Mouse (Mus musculus) left cerebral cortex, adult 2 months (tissue): ENCODE measurements around the gene Ets1. TPM values are rescaled to one million over a fixed set of nuclear protein-coding genes. Genes with fewer than 3 reads are reported as not detected.

ENCODE experiments used
- DNase-seq, 2 experiments: peaks; one replicate each; pipeline ENCODE4 v3.0.0; 2021 to 2022; ENCODE audit warnings: low spot score in 2 of 2, mixed read lengths in 1 of 2; ENCODE audit errors: extremely low spot score in 1 of 2
- H3K27ac ChIP-seq: fragments of 200-600 bp; 2 replicates; pipeline ENCODE4 v1.8.1; 2022
- H3K4me3 ChIP-seq: fragments of 200-600 bp; 2 replicates; pipeline ENCODE4 v1.8.1; 2022
- CTCF ChIP-seq: fragments of 200-600 bp; IDR thresholded peaks from 2 replicates; pipeline ENCODE4 v1.8.1; 2022; ENCODE audit warnings: antibody characterized with exemption, mild to moderate bottlenecking, moderate library complexity
- intact Hi-C: fragments of 180-260 bp; cut with DNase I; formaldehyde crosslinking; loops from one replicate; pipeline ENCODE4 v1.15.1; 2025
- total RNA-seq, 2 experiments: library from RNA; stranded (reverse); gene quantifications; 2 replicates each; pipeline ENCODE4 v1.2.3; 2021

The Ets1 gene
- total RNA-seq, 2 experiments from 2014 or later: 7.8 to 11.2 TPM

GRCm38 (mm10) chr9:32692944-32693343 is 56.9 kb downstream of the Ets1 start:
- no peak for TF ChIP-seq CTCF
- intact Hi-C loops: no loop called here

GRCm38 (mm10) chr9:32693411-32693810 is 57.4 kb downstream of the Ets1 start:
- Histone ChIP-seq H3K4me3 (no peak overlapping the region), H3K27ac (no peak overlapping the region)
- no peak for DNase-seq
- intact Hi-C loops: no loop called here
- no peak for TF ChIP-seq CTCF

More at GRCm38 (mm10) chr9:32692944-32693343, 56.9 kb downstream of the Ets1 start:
- no peak for DNase-seq
- Histone ChIP-seq H3K27ac (no peak overlapping the region), H3K4me3 (no peak overlapping the region)

- no peak for TF ChIP-seq CTCF
- H3K27ac ChIP-seq: no peak overlapping the region
- no peak overlapping the region for H3K4me3 ChIP-seq
- no peak for DNase-seq
- intact Hi-C loops: no loop called here
Measured at GRCm38 (mm10) chr9:32694111-32694824, 58.2 kb downstream of the Ets1 start.

- DNase-seq: no peak
- H3K27ac ChIP-seq: no peak overlapping the region; the same call in 1 of the 2 replicates
- intact Hi-C loops: loop anchor here (5.0 kb wide), 1 partner anchor 103 kb away; no protein-coding TSS in a partner anchor
- peak overlapping the region; percentile 66 for H3K4me3 ChIP-seq
- no peak for TF ChIP-seq CTCF
Measured at GRCm38 (mm10) chr9:32694916-32695490, 59.0 kb downstream of the Ets1 start.

- Histone ChIP-seq H3K4me3 (peak overlapping the region; percentile 66), H3K27ac (peak overlapping the region; percentile 81)
- no peak for TF ChIP-seq CTCF
- peak; percentile 91 to 93 for DNase-seq
- intact Hi-C loops: loop anchor here (5.0 kb wide), 1 partner anchor 103 kb away; no protein-coding TSS in a partner anchor
Measured at GRCm38 (mm10) chr9:32695492-32696190, 59.6 kb downstream of the Ets1 start.

- no peak for TF ChIP-seq CTCF
- DNase-seq: no peak
- H3K4me3 ChIP-seq: peak overlapping the region; percentile 66
- H3K27ac ChIP-seq: peak overlapping the region; percentile 81
- intact Hi-C loops: loop anchor here (5.0 kb wide), 1 partner anchor 104 kb away; no protein-coding TSS in a partner anchor
Measured at GRCm38 (mm10) chr9:32696259-32696658, 60.2 kb downstream of the Ets1 start.

GRCm38 (mm10) chr9:32696717-32697116 is 60.7 kb downstream of the Ets1 start:
- H3K4me3 ChIP-seq: peak overlapping the region; percentile 66
- intact Hi-C loops: loop anchor here (5.0 kb wide), 1 partner anchor 104 kb away; no protein-coding TSS in a partner anchor
- no peak for DNase-seq
- H3K27ac ChIP-seq: peak overlapping the region; percentile 81; the same call in 1 of the 2 replicates
- no peak for TF ChIP-seq CTCF

- intact Hi-C loops: loop anchor here (1.0 to 5.0 kb wide), 2 partner anchors 105 to 243 kb away; no protein-coding TSS in a partner anchor
- peak overlapping the region; percentile 32; the same call in 1 of the 2 replicates for H3K27ac ChIP-seq
- TF ChIP-seq CTCF: no peak
- DNase-seq: no peak
- H3K4me3 ChIP-seq: peak overlapping the region; percentile 66
Measured at GRCm38 (mm10) chr9:32697291-32698110, 61.5 kb downstream of the Ets1 start.

GRCm38 (mm10) chr9:32698766-32699165 is 62.7 kb downstream of the Ets1 start:
- Histone ChIP-seq H3K4me3 (no peak overlapping the region), H3K27ac (no peak overlapping the region)
- no peak for DNase-seq
- intact Hi-C loops: loop anchor here (1.0 to 5.0 kb wide), 2 partner anchors 106 to 242 kb away; no protein-coding TSS in a partner anchor
- no peak for TF ChIP-seq CTCF

- no peak for TF ChIP-seq CTCF
- Histone ChIP-seq H3K27ac (no peak overlapping the region), H3K4me3 (no peak overlapping the region)
- DNase-seq: no peak
- intact Hi-C loops: loop anchor here (5.0 kb wide), 1 partner anchor 107 kb away; no protein-coding TSS in a partner anchor
Measured at GRCm38 (mm10) chr9:32699391-32699841, 63.4 kb downstream of the Ets1 start.
